Mouse (Mus musculus) limb, embryonic 11.5 days (tissue): Measurements from ENCODE around the gene Treml2. TPM values are rescaled to one million over a fixed set of nuclear protein-coding genes. Genes with fewer than 3 reads are reported as not detected.

Experiments used
- ATAC-seq: fragments of 200-750 bp; cut with Nextera tagmentation; 2 replicates; pipeline ENCODE4 v1.8.0; 2017; ENCODE audit warnings: low read depth; ENCODE audit not compliant: insufficient number of reproducible peaks, low FRiP score, low TSS enrichment
- DNase-seq: peaks from one replicate; pipeline ENCODE4 v3.0.0-alpha.2; 2015; ENCODE audit warnings: low spot score
- H3K27ac ChIP-seq: fragments of 300-500 bp; sonication (generic); replicated peaks from 2 replicates; pipeline ENCODE4 v1.5.1; 2014; ENCODE audit warnings: low read depth, mild to moderate bottlenecking, low read length
- H3K27me3 ChIP-seq: fragments of 300-500 bp; sonication (generic); 2 replicates; pipeline ENCODE4 v1.6.1; 2014; ENCODE audit warnings: mild to moderate bottlenecking, low read length, mixed read lengths; ENCODE audit not compliant: control insufficient read depth, insufficient read depth
- H3K36me3 ChIP-seq: fragments of 300-500 bp; sonication (generic); 2 replicates; pipeline ENCODE4 v1.6.1; 2014; ENCODE audit warnings: mild to moderate bottlenecking, low read length, moderate library complexity, mixed read lengths; ENCODE audit not compliant: control insufficient read depth, insufficient read depth
- H3K4me1 ChIP-seq: fragments of 300-500 bp; sonication (generic); 2 replicates; pipeline ENCODE4 v1.6.1; 2014; ENCODE audit warnings: low read length, mixed read lengths; ENCODE audit not compliant: control insufficient read depth, insufficient read depth
- H3K4me2 ChIP-seq: fragments of 300-500 bp; sonication (generic); 2 replicates; pipeline ENCODE4 v1.6.1; 2014; ENCODE audit warnings: low read depth, mild to moderate bottlenecking, moderate library complexity; ENCODE audit not compliant: severe bottlenecking
- H3K4me3 ChIP-seq: fragments of 300-500 bp; sonication (generic); 2 replicates; pipeline ENCODE4 v1.5.1; 2014; ENCODE audit warnings: low read depth, low read length
- H3K9ac ChIP-seq: fragments of 300-500 bp; sonication (generic); 2 replicates; pipeline ENCODE4 v1.6.1; 2014; ENCODE audit warnings: mild to moderate bottlenecking, low read length
- H3K9me3 ChIP-seq: fragments of 300-500 bp; sonication (generic); 2 replicates; pipeline ENCODE4 v1.6.1; 2016; ENCODE audit warnings: low read length; ENCODE audit not compliant: control insufficient read depth
- WGBS: fragments of 180-500 bp; shearing (Covaris S2); extraction: QIAGEN DNeasy Blood & Tissue Kit; methylation state at CpG from one replicate; pipeline ENCODE4 v1.1.7; 2014; 5-methylcytosine and 5-hydroxymethylcytosine counted together
- polyA plus RNA-seq: library from polyadenylated mRNA; unstranded; fragments of >200 nt; fragmentation: Nextera tagmentation; extraction: Ambion mirVana; gene quantifications from 2 replicates; pipeline ENCODE4 v1.2.1, GENCODE M21; 2014

The Treml2 gene
- polyA plus RNA-seq, 1 experiment from 2014 or later, result 0.04 TPM

GRCm38 (mm10) chr17:48360462-48360861 is 61.2 kb downstream of the Treml2 start:
- H3K4me1 ChIP-seq, result no peaks in the 10 kb centered on the region
- ATAC-seq (no peak), DNase-seq (no peak)
- no peaks in the 10 kb centered on the region for H3K36me3 ChIP-seq
- WGBS, result 84% methylated on average over 4 of the region's 4 CpGs
- no peak overlapping the region for H3K4me3 ChIP-seq
- H3K9me3 ChIP-seq, result no peaks in the 10 kb centered on the region
- no peak overlapping the region for H3K9ac ChIP-seq
- H3K27me3 ChIP-seq, result no peaks in the 10 kb centered on the region
- H3K27ac ChIP-seq, result no peak overlapping the region
- no peak overlapping the region for H3K4me2 ChIP-seq

Other genes starting within 250 kb of the Treml2 start
- not detected in 2 replicates for gene 1700067P10Rik, start 210.2 kb upstream of the Treml2 start, polyA plus RNA-seq
- gene 9830107B12Rik, start 153.2 kb upstream of the Treml2 start, polyA plus RNA-seq, result not detected in 2 replicates
- not detected in 2 replicates for gene A530064D06Rik, start 132.2 kb upstream of the Treml2 start, polyA plus RNA-seq
- 0.13 TPM in 1 of 2 replicates, not detected in the other for gene Trem1, start 66.7 kb upstream of the Treml2 start, polyA plus RNA-seq
- not detected in 2 replicates for gene Trem3, start 51.7 kb upstream of the Treml2 start, polyA plus RNA-seq
- 0.16 and 0.31 TPM in 2 replicates for gene Treml4, start 35.2 kb upstream of the Treml2 start, polyA plus RNA-seq
- 0.09 and 0.18 TPM in 2 replicates for gene B430306N03Rik, start 16.6 kb downstream of the Treml2 start, polyA plus RNA-seq
- gene Trem2, start 46.9 kb downstream of the Treml2 start, polyA plus RNA-seq, result 0.82 and 0.88 TPM in 2 replicates
- gene Treml1, start 60.4 kb downstream of the Treml2 start, polyA plus RNA-seq, result 2.0 and 2.7 TPM in 2 replicates
- 30.5 and 31.2 TPM in 2 replicates for gene Nfya, start 110.4 kb downstream of the Treml2 start, polyA plus RNA-seq
- gene Oard1, start 110.5 kb downstream of the Treml2 start, polyA plus RNA-seq, result 71.6 and 75.0 TPM in 2 replicates
- gene Apobec2, start 133.4 kb downstream of the Treml2 start, polyA plus RNA-seq, result 1.5 and 2.2 TPM in 2 replicates
- gene Tspo2, start 152.0 kb downstream of the Treml2 start, polyA plus RNA-seq, result 0.50 and 0.63 TPM in 2 replicates
- 0.13 and 0.33 TPM in 2 replicates for gene Unc5cl, start 155.4 kb downstream of the Treml2 start, polyA plus RNA-seq